ENCODE assay signal across 8 mouse cellular contexts in genomic region chr9:121301041-121301920, GRCm38 (mm10). TPM values are rescaled to one million over a fixed set of nuclear protein-coding genes. Genes with fewer than 3 reads are reported as not detected.
A peak's percentile ranks its signal among the peaks of the same experiment; 100 is the strongest.
DNase-seq lines count a peak whose midpoint lies in the region; ATAC-seq and TF ChIP-seq lines count a peak whose summit lies in the region.

No protein-coding gene starts in this region.

- peaks cover 72% of the 10 kb centered on the region for H3K4me1 ChIP-seq in forebrain, embryonic 12.5 days
- peaks cover 25% of the 10 kb centered on the region for H3K4me1 ChIP-seq in intestine, postnatal 0 days (replicated peaks; ENCODE audit: control insufficient read depth, insufficient read depth, low read length)
- H3K4me1 ChIP-seq in stomach, embryonic 15.5 days, result peaks cover 33% of the 10 kb centered on the region

- H3K4me2 ChIP-seq in forebrain, embryonic 12.5 days, result peak overlapping the region; percentile 87; the same call in 1 of the 2 replicates
- peak overlapping the region; percentile 74; the same call in 1 of the 2 replicates for H3K4me2 ChIP-seq in intestine, postnatal 0 days (replicated peaks; ENCODE audit: low read depth)
- peak overlapping the region; percentile 13; the same call in 1 of the 2 replicates for H3K4me2 ChIP-seq in stomach, embryonic 15.5 days

- peak; percentile 27; the same call in 1 of the 2 replicates for TF ChIP-seq CTCF in layer of hippocampus, adult 2 months (conservative IDR thresholded peaks at IDR 0.05)
- peak; percentile 33 for TF ChIP-seq CTCF in intestine, postnatal 0 days (IDR thresholded peaks at IDR 0.05; ENCODE audit: low read depth)

- H3K36me3 ChIP-seq in forebrain, embryonic 12.5 days (replicated peaks), result no peaks in the 10 kb centered on the region
- no peaks in the 10 kb centered on the region for H3K36me3 ChIP-seq in intestine, postnatal 0 days (ENCODE audit: control insufficient read depth, insufficient read depth)
- H3K36me3 ChIP-seq in stomach, embryonic 15.5 days, result no peaks in the 10 kb centered on the region

- H3K9ac ChIP-seq in forebrain, embryonic 12.5 days, result no peak overlapping the region; the same call in 1 of the 2 replicates
- no peak overlapping the region for H3K9ac ChIP-seq in intestine, postnatal 0 days (ENCODE audit: low read depth, low read length)
- no peak overlapping the region for H3K9ac ChIP-seq in stomach, embryonic 15.5 days

- WGBS in forebrain, embryonic 12.5 days, result 75% methylated on average over 22 of the region's 22 CpGs
- 69% methylated on average over 22 of the region's 22 CpGs for WGBS in intestine, postnatal 0 days
- WGBS in stomach, embryonic 15.5 days, result 74% methylated on average over 22 of the region's 22 CpGs

- ATAC-seq in forebrain, embryonic 12.5 days (ENCODE audit: low FRiP score), result no peak
- ATAC-seq in intestine, postnatal 0 days, result no peak
- ATAC-seq in stomach, embryonic 15.5 days (ENCODE audit: insufficient read depth, low FRiP score, low read depth), result no peak
- ATAC-seq in CD4-positive, CD25-positive, alpha-beta regulatory T cell, adult 4 months, result no peak

- H3K4me3 ChIP-seq in layer of hippocampus, adult 2 months, result peak overlapping the region; percentile 4; the same call in 1 of the 2 replicates
- no peak overlapping the region; the same call in 1 of the 2 replicates for H3K4me3 ChIP-seq in forebrain, embryonic 12.5 days (replicated peaks)
- H3K4me3 ChIP-seq in intestine, postnatal 0 days (ENCODE audit: low read depth, low read length), result no peak overlapping the region
- no peak overlapping the region for H3K4me3 ChIP-seq in stomach, embryonic 15.5 days (replicated peaks)

- H3K9me3 ChIP-seq in forebrain, embryonic 12.5 days, result no peaks in the 10 kb centered on the region
- no peaks in the 10 kb centered on the region for H3K9me3 ChIP-seq in intestine, postnatal 0 days (ENCODE audit: control insufficient read depth)
- H3K9me3 ChIP-seq in stomach, embryonic 15.5 days, result no peaks in the 10 kb centered on the region

- DNase-seq in layer of hippocampus, adult 2 months (ENCODE audit: low spot score in 2 of 2), result peak in 1 of 2 experiments; percentile 7
- DNase-seq in layer of hippocampus, adult 11-12 months (ENCODE audit: low spot score), result no peak
- DNase-seq in left cerebral cortex, adult 8-10 months (ENCODE audit: low spot score in 2 of 2), result no peak
- no peak for DNase-seq in urinary bladder, postnatal 4 days (ENCODE audit: low spot score in 2 of 2)

- H3K27ac ChIP-seq in layer of hippocampus, adult 2 months, result peak overlapping the region; percentile 19; the same call in 1 of the 2 replicates
- H3K27ac ChIP-seq in forebrain, embryonic 12.5 days, result 0 out of 2 replicates have a peak overlapping the region, but pooled peaks have one; percentile 36
- H3K27ac ChIP-seq in intestine, postnatal 0 days (ENCODE audit: low read depth, low read length), result peak overlapping the region; percentile 41
- no peak overlapping the region; the same call in 1 of the 2 replicates for H3K27ac ChIP-seq in stomach, embryonic 15.5 days

- peaks cover 6% of the 10 kb centered on the region; the same call in 1 of the 2 replicates for H3K27me3 ChIP-seq in forebrain, embryonic 12.5 days
- 0 out of 2 replicates have a peak, but pooled peaks cover 1% of the 10 kb centered on the region for H3K27me3 ChIP-seq in intestine, postnatal 0 days (replicated peaks; ENCODE audit: control insufficient read depth, insufficient read depth, low read length)
- 0 out of 2 replicates have a peak, but pooled peaks cover 2% of the 10 kb centered on the region for H3K27me3 ChIP-seq in stomach, embryonic 15.5 days (replicated peaks)

RNA-seq across cellular contexts. Expression of gene Trak1, which starts 4.0 kb away (rescaled TPM):
- 100 to 1,000 TPM; 255 to 260 TPM for total RNA-seq in layer of hippocampus, adult 2 months (2021)
- 41.2 and 45.3 TPM in 2 replicates for polyA plus RNA-seq in forebrain, embryonic 12.5 days (2016; fragmentation: Nextera tagmentation; extraction: Ambion mirVana)
- polyA plus RNA-seq in intestine, postnatal 0 days (2015; fragmentation: Nextera tagmentation; extraction: Ambion mirVana), result 16.3 and 17.2 TPM in 2 replicates
- 20.7 and 21.3 TPM in 2 replicates for polyA plus RNA-seq in stomach, embryonic 15.5 days (2015; fragmentation: Nextera tagmentation; extraction: Ambion mirVana)
- total RNA-seq in left cerebral cortex, adult 8-10 months (2022), result 100 to 1,000 TPM; 206 to 233 (median 225) TPM
- polyA plus RNA-seq in CD4-positive, CD25-positive, alpha-beta regulatory T cell, adult 4 months (2017; shearing (Covaris generic)), result 10 to 100 TPM in 1 of 2 experiments, 1 to 10 TPM in 1; 8.9 to 10.7 TPM

RNA-seq across cellular contexts. Expression of gene Ulk4, which starts 24.3 kb away (rescaled TPM):
- total RNA-seq in layer of hippocampus, adult 2 months (2021), result 1 to 10 TPM; 9.5 to 9.9 TPM
- 179 and 182 TPM in 2 replicates for polyA plus RNA-seq in forebrain, embryonic 12.5 days (2016; fragmentation: Nextera tagmentation; extraction: Ambion mirVana)
- 108 and 111 TPM in 2 replicates for polyA plus RNA-seq in intestine, postnatal 0 days (2015; fragmentation: Nextera tagmentation; extraction: Ambion mirVana)
- 153 and 179 TPM in 2 replicates for polyA plus RNA-seq in stomach, embryonic 15.5 days (2015; fragmentation: Nextera tagmentation; extraction: Ambion mirVana)
- 10 to 100 TPM in 1 of 4 experiments, 1 to 10 TPM in 3; 7.7 to 10.4 (median 9.2) TPM for total RNA-seq in left cerebral cortex, adult 8-10 months (2022)
- polyA plus RNA-seq in CD4-positive, CD25-positive, alpha-beta regulatory T cell, adult 4 months (2017; shearing (Covaris generic)), result 1 to 10 TPM; 1.5 to 6.2 TPM

Comparison
In these comparisons a context has a peak if more than half of its experiments do, and no peak if none do; other contexts are left out.
1. H3K4me2 ChIP-seq: peak in every context shown above with its lines; median percentile 87 in forebrain, embryonic 12.5 days; 74 in intestine, postnatal 0 days; 13 in stomach, embryonic 15.5 days.
2. RNA of gene Ulk4, which starts 24.3 kb away (polyA plus RNA-seq): 179 to 182 TPM in forebrain, embryonic 12.5 days, 153 to 179 TPM in stomach, embryonic 15.5 days and 108 to 111 TPM in intestine, postnatal 0 days; 1.5 to 6.2 TPM in CD4-positive, CD25-positive, alpha-beta regulatory T cell, adult 4 months; every median in the first group is over 10 times any median in the second.